ENCODE assay signal across 16 mouse cellular contexts in the genomic region with DNA sequence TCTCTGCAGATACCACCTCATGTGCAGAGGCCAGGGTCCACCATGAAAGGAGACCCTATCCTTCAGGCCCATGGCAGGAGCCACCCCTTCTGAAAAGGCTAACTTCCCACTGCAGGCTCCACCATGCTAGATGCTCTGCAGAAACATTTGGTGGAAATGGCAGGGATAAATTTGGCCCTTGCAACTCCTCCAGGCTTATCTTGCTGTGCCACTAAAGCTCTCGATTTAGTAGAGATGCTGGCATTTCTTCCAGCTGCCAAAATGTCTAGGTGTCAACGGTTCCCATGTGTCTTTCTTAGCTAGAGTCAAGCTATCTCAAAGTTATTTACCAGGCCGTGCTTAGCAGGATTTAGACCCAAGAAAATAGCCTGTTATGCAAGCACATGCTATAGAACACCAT. TPM values are rescaled to one million over a fixed set of nuclear protein-coding genes. Genes with fewer than 3 reads are reported as not detected.
A peak's percentile ranks its signal among the peaks of the same experiment; 100 is the strongest.
DNase-seq lines count a peak whose midpoint lies in the region; ATAC-seq and TF ChIP-seq lines count a peak whose summit lies in the region.
"Had no signal": no experiment of that assay in that cellular context is flagged by ENCODE, and none has a peak within 500 bp of the region (broad histone marks: within the 10 kb centered on the region; RNA-seq: fewer than 3 reads in every experiment).

No protein-coding gene starts in this region.

- no peak for ATAC-seq in heart, embryonic 13.5 days (ENCODE audit: extremely low read depth, insufficient number of reproducible peaks, low FRiP score, low TSS enrichment)
- 0 out of 2 replicates have a peak, but pooled peaks have one; percentile 16 for ATAC-seq in monocyte, adult 5-6 weeks (replicated peaks; ENCODE audit: insufficient number of reproducible peaks, low FRiP score, low TSS enrichment, poor library complexity, severe bottlenecking)
- ATAC-seq in intestine, postnatal 0 days, result no peak
- ATAC-seq: forebrain, embryonic 15.5 days; hindbrain, postnatal 0 days had no signal

- 25% methylated on average over 3 of the region's 3 CpGs for WGBS in heart, embryonic 13.5 days
- WGBS in intestine, postnatal 0 days, result 89% methylated on average over 3 of the region's 3 CpGs

- H3K4me2 ChIP-seq in heart, embryonic 13.5 days, result no peak overlapping the region
- no peak overlapping the region for H3K4me2 ChIP-seq in intestine, postnatal 0 days (replicated peaks; ENCODE audit: low read depth)
- H3K4me2 ChIP-seq: embryonic facial prominence, embryonic 12.5 days; forebrain, embryonic 15.5 days; hindbrain, embryonic 13.5 days had no signal

- 0 out of 2 replicates have a peak, but pooled peaks cover 3% of the 10 kb centered on the region for H3K9me3 ChIP-seq in heart, embryonic 13.5 days
- H3K9me3 ChIP-seq in intestine, postnatal 0 days (ENCODE audit: control insufficient read depth), result no peaks in the 10 kb centered on the region
- H3K9me3 ChIP-seq: embryonic facial prominence, embryonic 12.5 days; forebrain, embryonic 15.5 days had no signal

- H3K27ac ChIP-seq in heart, embryonic 13.5 days (replicated peaks), result peak overlapping the region; percentile 75
- H3K27ac ChIP-seq in intestine, postnatal 0 days (ENCODE audit: low read depth, low read length), result no peak overlapping the region
- H3K27ac ChIP-seq: embryonic facial prominence, embryonic 12.5 days; forebrain, embryonic 15.5 days; hindbrain, embryonic 13.5 days; hindbrain, postnatal 0 days had no signal

- no peaks in the 10 kb centered on the region for H3K27me3 ChIP-seq in heart, embryonic 13.5 days (replicated peaks)
- no peaks in the 10 kb centered on the region for H3K27me3 ChIP-seq in intestine, postnatal 0 days (replicated peaks; ENCODE audit: control insufficient read depth, insufficient read depth, low read length)
- H3K27me3 ChIP-seq: embryonic facial prominence, embryonic 12.5 days; forebrain, embryonic 15.5 days had no signal

- no peak overlapping the region for H3K9ac ChIP-seq in heart, embryonic 13.5 days
- H3K9ac ChIP-seq in intestine, postnatal 0 days (ENCODE audit: low read depth, low read length), result no peak overlapping the region
- H3K9ac ChIP-seq: embryonic facial prominence, embryonic 12.5 days; forebrain, embryonic 15.5 days; hindbrain, embryonic 13.5 days had no signal

- no peak overlapping the region for H3K4me3 ChIP-seq in heart, embryonic 13.5 days
- H3K4me3 ChIP-seq in intestine, postnatal 0 days (ENCODE audit: low read depth, low read length), result no peak overlapping the region
- H3K4me3 ChIP-seq: embryonic facial prominence, embryonic 12.5 days; forebrain, embryonic 15.5 days; hindbrain, embryonic 13.5 days had no signal

- intact Hi-C loops in heart, postnatal 36 days (cut with DNase I), result no loop called here

- no peaks in the 10 kb centered on the region for H3K36me3 ChIP-seq in heart, embryonic 13.5 days
- no peaks in the 10 kb centered on the region for H3K36me3 ChIP-seq in intestine, postnatal 0 days (ENCODE audit: control insufficient read depth, insufficient read depth)
- H3K36me3 ChIP-seq: embryonic facial prominence, embryonic 12.5 days; forebrain, embryonic 15.5 days; hindbrain, embryonic 13.5 days had no signal

- H3K4me1 ChIP-seq in heart, embryonic 13.5 days, result peaks cover 21% of the 10 kb centered on the region
- H3K4me1 ChIP-seq in intestine, postnatal 0 days (replicated peaks; ENCODE audit: control insufficient read depth, insufficient read depth, low read length), result no peaks in the 10 kb centered on the region
- H3K4me1 ChIP-seq: embryonic facial prominence, embryonic 12.5 days; forebrain, embryonic 15.5 days; hindbrain, embryonic 13.5 days had no signal

- TF ChIP-seq CTCF in intestine, postnatal 0 days (IDR thresholded peaks at IDR 0.05; ENCODE audit: low read depth), result no peak

- no peak for DNase-seq in heart, postnatal 36 days
- peak; percentile 56 for DNase-seq in right cerebral cortex, adult 18-20 months
- DNase-seq in right cerebral cortex, postnatal 4 days, result no peak
- DNase-seq: adrenal gland, adult 2 months; adrenal gland, postnatal 36 days; cerebellum, adult 11 months; cerebellum, adult 8-10 months; cerebellum, postnatal 14 days; gastrocnemius, postnatal 14 days had no signal

RNA-seq across cellular contexts. Expression of a gene that starts 22.6 kb away (rescaled TPM):
- 255 and 280 TPM in 2 replicates for polyA plus RNA-seq in heart, embryonic 13.5 days (2015; fragmentation: Nextera tagmentation; extraction: Ambion mirVana)
- total RNA-seq in heart, postnatal 36 days (2021), result 10 to 100 TPM; 13.0 TPM
- 239 to 512 TPM (median 247 TPM) in 3 replicates for total RNA-seq in monocyte, adult 5-6 weeks (2017)
- polyA plus RNA-seq in intestine, postnatal 0 days (2015; fragmentation: Nextera tagmentation; extraction: Ambion mirVana), result 313 and 344 TPM in 2 replicates

Comparison
In these comparisons a context has a peak if more than half of its experiments do, and no peak if none do; other contexts are left out.
1. RNA of a gene that starts 22.6 kb away (total RNA-seq): 239 to 512 TPM in monocyte, adult 5-6 weeks; 13.0 TPM in heart, postnatal 36 days; every median in the first group is over 10 times any median in the second.